Mouse (Mus musculus) right cerebral cortex, postnatal 4 days (tissue): ENCODE measurements around the gene Rnf207.

Source experiments
- DNase-seq: peaks from one replicate; pipeline ENCODE4 v3.0.0-alpha.2; 2022

The Rnf207 gene

GRCm38 (mm10) chr4:152270599-152270998, 48.2 kb downstream of the Rnf207 start:
- DNase-seq = no peak

DNA sequence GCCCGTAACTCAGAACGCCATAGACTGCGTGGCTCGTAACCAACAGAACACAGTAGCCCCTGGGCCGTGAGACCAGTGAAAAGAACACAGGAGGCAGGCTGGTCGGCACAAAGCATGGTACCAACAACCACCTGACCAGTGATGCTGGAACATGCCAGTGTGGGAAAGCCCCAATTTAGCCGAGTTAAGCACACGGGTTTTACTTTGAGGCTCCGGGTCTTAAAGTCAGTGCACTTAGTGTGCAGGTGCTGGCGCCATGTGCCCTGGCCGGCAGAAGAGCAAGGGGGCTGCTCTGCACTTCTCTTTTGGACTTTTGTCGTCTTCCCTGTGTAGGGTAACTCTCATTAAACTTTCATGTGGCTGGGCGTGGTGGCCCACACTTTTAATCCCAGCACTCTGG, 48.8 kb downstream of the Rnf207 start:
- no peak for DNase-seq

- DNase-seq = no peak
Observed at GRCm38 (mm10) chr4:152267748-152268369, 50.9 kb downstream of the Rnf207 start.

DNA sequence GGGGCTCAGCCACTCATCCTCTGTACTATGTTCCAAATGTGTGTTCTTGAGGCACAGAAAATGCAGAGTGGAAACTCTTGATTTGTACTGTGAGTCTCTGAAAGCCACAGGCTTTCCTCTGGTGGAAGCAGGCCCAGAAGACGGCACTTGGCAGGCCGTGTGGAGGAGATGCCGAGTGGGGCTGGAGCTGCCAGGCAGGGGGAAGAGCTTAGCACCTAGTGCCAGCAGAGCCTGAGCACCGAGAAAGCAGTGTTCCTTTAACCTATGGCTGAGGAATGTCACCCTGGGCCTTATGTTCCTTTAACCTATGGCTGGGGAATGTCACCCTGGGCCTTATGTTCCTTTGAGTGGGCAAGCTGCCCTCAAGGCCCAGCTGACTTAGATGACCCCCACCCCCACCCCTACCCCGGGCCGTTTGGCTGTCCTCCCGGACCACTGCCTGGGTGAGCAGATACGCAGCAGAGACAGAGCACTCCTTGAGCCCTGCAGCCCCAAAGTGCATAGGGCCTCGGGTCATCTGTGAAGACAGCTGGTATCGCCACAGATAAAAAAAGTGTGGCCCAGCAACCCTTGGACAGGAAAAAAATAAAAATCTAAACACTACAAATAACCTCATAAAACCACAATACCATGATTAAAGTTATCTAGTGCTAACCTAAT, 52.4 kb downstream of the Rnf207 start:
- DNase-seq = peak; percentile 51

DNA sequence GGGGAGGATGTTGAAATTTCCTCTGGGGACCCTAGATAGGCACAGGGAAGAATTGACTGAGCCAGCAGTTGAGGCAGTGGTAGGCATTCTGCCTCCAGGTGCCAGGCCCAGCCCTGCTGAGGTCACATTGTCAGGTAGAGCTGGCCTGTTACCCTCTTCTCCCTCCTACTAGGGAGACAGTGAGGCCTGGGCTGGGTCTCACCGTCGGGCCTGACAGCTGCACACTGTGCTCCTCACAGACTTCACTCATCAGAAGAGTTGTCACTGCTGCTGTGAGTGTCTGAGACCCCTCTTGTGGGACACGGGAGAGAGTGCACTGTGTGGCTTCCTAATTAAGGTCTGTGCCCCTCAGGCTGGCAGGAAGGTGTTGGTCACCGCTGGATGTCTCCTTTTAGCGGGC, 53.0 kb downstream of the Rnf207 start:
- no peak for DNase-seq

DNA sequence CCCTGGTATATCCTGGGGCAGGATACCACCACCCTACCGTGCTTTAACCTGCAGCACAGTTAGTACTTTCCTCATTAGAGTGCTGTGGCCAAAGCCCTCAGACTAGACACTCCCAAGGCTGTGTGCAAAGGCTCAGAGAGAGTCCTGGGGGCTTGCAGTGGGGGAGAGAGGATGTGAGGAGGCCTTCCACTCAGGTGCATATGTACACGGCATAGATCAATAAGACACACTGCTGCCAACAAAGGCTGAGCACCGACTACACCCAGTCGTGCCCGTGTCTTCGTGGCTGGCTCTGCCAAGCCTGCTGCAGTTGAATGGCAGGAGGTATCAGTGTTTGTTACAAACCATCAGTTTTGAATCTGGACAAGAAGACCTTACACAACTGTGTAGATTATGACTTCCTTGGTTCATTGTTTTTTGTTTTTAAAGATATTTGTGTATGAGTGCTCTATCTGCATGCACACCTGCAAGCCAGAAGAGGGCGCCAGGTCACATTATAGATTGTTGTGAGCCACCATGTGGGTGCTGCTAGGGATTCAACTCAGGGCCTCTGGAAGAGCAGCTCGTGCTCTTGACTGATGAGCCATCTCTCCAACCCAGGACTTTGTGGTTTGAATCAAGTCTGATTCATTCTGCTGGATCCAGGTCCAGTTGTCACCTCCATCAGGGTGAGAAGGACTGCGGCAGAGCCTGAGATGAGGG, 53.8 kb downstream of the Rnf207 start:
- DNase-seq = no peak

GRCm38 (mm10) chr4:152264177-152264530, 54.6 kb downstream of the Rnf207 start:
- DNase-seq = no peak

DNA sequence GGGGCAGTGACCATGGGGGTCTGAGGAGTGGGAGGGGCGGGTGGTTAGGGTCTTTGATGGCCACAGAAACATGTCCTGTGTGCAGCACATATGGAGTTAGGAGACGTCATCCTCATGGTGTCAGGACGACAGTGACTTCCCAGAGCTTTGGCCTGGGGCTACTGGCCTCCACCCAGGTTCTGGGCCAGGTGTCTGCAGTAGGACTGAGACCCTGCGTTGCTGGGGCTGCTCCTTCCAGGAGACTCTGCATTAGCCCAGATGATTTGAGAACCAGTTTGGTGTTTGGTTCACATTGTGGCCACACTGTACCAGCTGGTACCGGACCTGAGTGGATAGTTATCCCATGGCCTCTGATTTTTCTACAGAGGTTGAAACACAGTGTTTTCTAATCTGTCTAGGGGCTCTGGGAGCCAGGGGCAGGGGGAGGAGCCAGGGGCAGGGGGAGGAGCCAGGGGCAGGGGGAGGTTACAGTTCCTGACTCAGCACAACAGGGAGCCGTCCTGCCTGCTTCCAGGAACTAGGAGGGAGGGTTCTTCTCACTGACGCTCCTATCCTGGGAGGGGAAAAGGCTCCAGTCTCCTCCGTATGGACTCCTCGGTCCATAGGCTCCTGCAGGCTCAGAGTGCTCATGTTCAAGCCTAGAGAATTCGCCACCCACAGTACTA, 55.1 kb downstream of the Rnf207 start:
- no peak for DNase-seq

- no peak for DNase-seq
Observed at GRCm38 (mm10) chr4:152263089-152263488, 55.7 kb downstream of the Rnf207 start.

GRCm38 (mm10) chr4:152262187-152262586, 56.6 kb downstream of the Rnf207 start:
- DNase-seq = no peak

- DNase-seq = no peak
Observed at GRCm38 (mm10) chr4:152260451-152260850, 58.3 kb downstream of the Rnf207 start.

DNA sequence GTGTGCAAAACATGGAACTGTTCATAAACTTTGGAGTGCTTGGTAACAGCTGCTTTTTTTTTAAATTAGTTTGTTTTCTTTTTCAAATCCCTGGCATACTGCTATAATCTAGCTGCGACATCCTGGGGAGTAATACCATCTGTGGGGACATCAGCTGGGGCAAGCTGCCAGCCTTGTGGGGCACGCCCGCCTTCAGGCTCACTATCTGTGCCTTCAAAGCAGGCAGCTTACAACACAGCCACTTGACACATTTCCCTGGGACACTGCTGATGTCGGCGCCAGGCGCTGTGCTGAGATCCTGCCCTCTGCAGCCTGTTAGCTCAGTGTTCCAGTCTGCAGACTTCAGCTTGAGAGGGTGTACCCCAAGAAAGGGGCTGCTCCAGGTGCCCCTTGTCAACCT, 61.7 kb downstream of the Rnf207 start:
- peak; percentile 79 for DNase-seq
